Mouse (Mus musculus) stomach, postnatal 0 days (tissue): ENCODE results near the gene Ap1g2.
A peak's percentile ranks its signal among the peaks of the same experiment; 100 is the strongest.

Experiments used
- CTCF ChIP-seq: IDR thresholded peaks from 2 replicates; pipeline ENCODE4 v1.5.1; 2016; ENCODE audit warnings: antibody characterized with exemption, low read depth, mild to moderate bottlenecking, moderate library complexity
- EP300 ChIP-seq: optimal IDR thresholded peaks from 2 replicates; pipeline ENCODE3; 2016; ENCODE audit warnings: antibody characterized with exemption

GRCm38 (mm10) chr14:55079214-55079970 is 27.0 kb downstream of the Ap1g2 start:
- TF ChIP-seq CTCF, result peak; percentile 91
- no peak for TF ChIP-seq EP300
